ENCODE assay signal across 8 mouse cellular contexts in the genomic region with DNA sequence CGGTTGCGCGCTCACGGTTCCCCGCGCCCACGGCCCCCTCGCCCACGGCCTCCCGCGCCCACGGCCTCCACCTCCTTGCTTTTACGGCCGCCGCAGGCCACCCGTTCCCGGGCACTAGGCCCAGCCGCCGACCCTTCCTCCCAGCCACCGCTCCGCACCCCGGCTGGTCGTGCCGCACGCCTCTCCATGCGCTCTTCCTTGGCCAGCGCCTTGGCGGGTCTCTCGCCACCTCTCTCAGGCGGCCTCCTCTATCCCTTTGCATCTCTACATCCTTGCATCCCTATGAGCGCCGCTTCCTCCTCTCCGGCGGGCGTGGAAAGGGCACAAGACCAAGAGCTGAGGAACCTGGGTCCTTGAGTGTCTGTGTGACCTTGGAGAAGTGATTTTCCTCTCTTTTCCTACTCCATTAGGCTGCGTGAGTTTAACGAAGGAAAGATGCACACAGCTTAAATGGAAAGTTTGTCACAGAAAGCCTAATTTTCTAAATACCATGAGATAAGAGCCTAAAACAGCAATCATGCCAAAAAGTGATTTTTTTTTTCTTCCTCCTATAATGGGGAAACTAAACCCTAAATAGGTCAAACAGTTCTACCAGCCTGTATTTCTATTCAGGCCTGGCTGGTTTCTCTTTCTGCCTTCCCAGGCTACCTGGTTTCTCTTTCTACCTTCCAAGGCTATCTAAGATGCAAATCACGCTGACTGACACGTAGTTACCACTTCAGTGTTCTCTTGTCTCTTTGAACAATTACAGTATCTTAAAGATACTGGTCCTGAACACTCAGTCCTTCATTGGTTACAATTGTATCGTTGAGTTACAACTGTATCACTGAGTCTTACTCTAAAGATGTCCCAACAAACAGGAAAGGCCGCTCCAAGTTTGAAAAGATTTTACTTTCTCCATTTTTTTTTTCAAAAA. TPM values are rescaled to one million over a fixed set of nuclear protein-coding genes. Genes with fewer than 3 reads are reported as not detected.
DNase-seq lines count a peak whose midpoint lies in the region; ATAC-seq and TF ChIP-seq lines count a peak whose summit lies in the region.

No protein-coding gene starts in this region.

- no peak for TF ChIP-seq POLR2A in ES-Bruce4 (IDR thresholded peaks at IDR 0.05; ENCODE audit: insufficient read depth, low read length)

- H3K4me3 ChIP-seq in ES-Bruce4 (ENCODE audit: low read depth, low read length), result peak overlapping the region; percentile 51
- H3K4me3 ChIP-seq in heart, embryonic 15.5 days, result peak overlapping the region; percentile 98

- no peak for TF ChIP-seq CTCF in ES-Bruce4 (IDR thresholded peaks at IDR 0.05; ENCODE audit: low read depth, low read length)

- H3K27me3 ChIP-seq in ES-Bruce4 (ENCODE audit: control insufficient read depth, insufficient read depth, low read length, poor library complexity, severe bottlenecking), result no peaks in the 10 kb centered on the region
- no peaks in the 10 kb centered on the region for H3K27me3 ChIP-seq in heart, embryonic 15.5 days

- H3K4me2 ChIP-seq in heart, embryonic 15.5 days, result peak overlapping the region; percentile 93

- H3K27ac ChIP-seq in ES-Bruce4 (ENCODE audit: insufficient read depth, low read length), result peak overlapping the region; percentile 16
- H3K27ac ChIP-seq in heart, embryonic 15.5 days, result peak overlapping the region; percentile 56; the same call in 1 of the 2 replicates

- WGBS in heart, embryonic 15.5 days, result 8% methylated on average over 41 of the region's 41 CpGs

- H3K9me3 ChIP-seq in ES-Bruce4 (replicated peaks; ENCODE audit: control insufficient read depth, insufficient read depth, low read length, poor library complexity, severe bottlenecking), result no peaks in the 10 kb centered on the region
- no peaks in the 10 kb centered on the region for H3K9me3 ChIP-seq in heart, embryonic 15.5 days (replicated peaks)

- ATAC-seq in heart, embryonic 15.5 days (replicated peaks; ENCODE audit: insufficient number of reproducible peaks, insufficient read depth, low FRiP score, low read depth), result peak; percentile 40

- no peaks in the 10 kb centered on the region for H3K4me1 ChIP-seq in ES-Bruce4 (ENCODE audit: control insufficient read depth, insufficient read depth, low read length)
- H3K4me1 ChIP-seq in heart, embryonic 15.5 days (replicated peaks), result peaks cover 13% of the 10 kb centered on the region

- H3K9ac ChIP-seq in ES-Bruce4 (ENCODE audit: low read depth, poor library complexity, severe bottlenecking), result peak overlapping the region; percentile 84
- peak overlapping the region; percentile 86 for H3K9ac ChIP-seq in heart, embryonic 15.5 days

- H3K36me3 ChIP-seq in ES-Bruce4 (ENCODE audit: control insufficient read depth, insufficient read depth, low read length, poor library complexity, severe bottlenecking), result no peaks in the 10 kb centered on the region
- no peaks in the 10 kb centered on the region for H3K36me3 ChIP-seq in heart, embryonic 15.5 days

- no peak for TF ChIP-seq EP300 in ES-Bruce4 (IDR thresholded peaks at IDR 0.05; ENCODE audit: insufficient read depth, low read depth, low read length)

- DNase-seq in A20 (ENCODE audit: low read depth, low spot score), result peak; percentile 75
- peak; percentile 69 to 75 for DNase-seq in cerebellum, postnatal 25 days
- DNase-seq in layer of hippocampus, postnatal 10 days (ENCODE audit: low spot score in 2 of 2), result peak; percentile 50 to 67
- peak; percentile 31 for DNase-seq in lung, postnatal 10 days
- DNase-seq in right cerebral cortex, postnatal 36 days (ENCODE audit: low spot score in 2 of 2), result peak; percentile 12 to 35
- no peak for DNase-seq in thymus, postnatal 25 days

RNA-seq across cellular contexts. Expression of a gene that starts 8.0 kb away (rescaled TPM):
- polyA plus RNA-seq in ES-Bruce4 (2011; ENCODE audit: insufficient read depth, insufficient read length, low read depth, missing spikeins), result 64.8 and 71.2 TPM in 2 replicates
- 39.7 and 40.5 TPM in 2 replicates for polyA plus RNA-seq in heart, embryonic 15.5 days (2015; fragmentation: Nextera tagmentation; extraction: Ambion mirVana)
- total RNA-seq in layer of hippocampus, postnatal 10 days (2021), result 100 to 1,000 TPM; 143 to 151 TPM
